Mouse (Mus musculus) C2C12 (cell line): ENCODE data around the gene Ccdc183.

Experiments
- CEBPB ChIP-seq: IDR thresholded peaks from one replicate; pipeline ENCODE4 v1.6.1; 2011; ENCODE audit warnings: low read depth, mild to moderate bottlenecking, control low read depth, moderate library complexity
- CTCF ChIP-seq: IDR thresholded peaks from one replicate; pipeline ENCODE4 v1.5.1; 2011; ENCODE audit not compliant: control insufficient read depth, insufficient read depth, insufficient read length

- no peak for TF ChIP-seq CTCF
- no peak for TF ChIP-seq CEBPB
These were observed 9.5 kb downstream of the Ccdc183 start, which contains the start of gene Rabl6 for GRCm38 (mm10) chr2:25607761-25608622.
